Mouse (Mus musculus): ENCODE measurements around the gene Elovl7.
A peak's percentile ranks its signal among the peaks of the same experiment; 100 is the strongest.

The Elovl7 gene

GRCm38 (mm10) chr13:108245086-108245697 is 31.0 kb downstream of the Elovl7 start:
- DNase-seq (ENCODE audit: low spot score) = no peak

- no peak for DNase-seq (ENCODE audit: low spot score)
These were observed 36.9 kb downstream of the Elovl7 start for GRCm38 (mm10) chr13:108251106-108251505.

- DNase-seq (ENCODE audit: low spot score) = no peak
These were observed 39.8 kb downstream of the Elovl7 start for GRCm38 (mm10) chr13:108253977-108254376.

- no peak for DNase-seq (ENCODE audit: low spot score)
These were observed 48.8 kb downstream of the Elovl7 start for GRCm38 (mm10) chr13:108263042-108263441.

GRCm38 (mm10) chr13:108265394-108265793 is 51.2 kb downstream of the Elovl7 start:
- no peak for DNase-seq (ENCODE audit: low spot score)

GRCm38 (mm10) chr13:108267841-108268634 is 53.8 kb downstream of the Elovl7 start:
- no peak for DNase-seq (ENCODE audit: low spot score)

- no peak for DNase-seq (ENCODE audit: low spot score)
These were observed 57.4 kb downstream of the Elovl7 start for GRCm38 (mm10) chr13:108271458-108272148.

GRCm38 (mm10) chr13:108272332-108272731 is 58.1 kb downstream of the Elovl7 start:
- DNase-seq (ENCODE audit: low spot score) = no peak

GRCm38 (mm10) chr13:108273034-108273433 is 58.8 kb downstream of the Elovl7 start:
- DNase-seq (ENCODE audit: low spot score) = no peak

- DNase-seq (ENCODE audit: low spot score) = no peak
These were observed 59.3 kb downstream of the Elovl7 start for GRCm38 (mm10) chr13:108273456-108273855.

GRCm38 (mm10) chr13:108276561-108276960 is 62.4 kb downstream of the Elovl7 start:
- no peak for DNase-seq (ENCODE audit: low spot score)

GRCm38 (mm10) chr13:108277320-108277719 is 63.1 kb downstream of the Elovl7 start:
- no peak for DNase-seq (ENCODE audit: low spot score)

GRCm38 (mm10) chr13:108278592-108278991 is 64.4 kb downstream of the Elovl7 start:
- DNase-seq (ENCODE audit: low spot score) = no peak

- DNase-seq (ENCODE audit: low spot score) = no peak
These were observed 70.1 kb downstream of the Elovl7 start for GRCm38 (mm10) chr13:108284312-108284711.

GRCm38 (mm10) chr13:108287953-108288352 is 73.7 kb downstream of the Elovl7 start:
- DNase-seq (ENCODE audit: low spot score) = no peak

- no peak for DNase-seq (ENCODE audit: low spot score)
These were observed 75.2 kb downstream of the Elovl7 start for GRCm38 (mm10) chr13:108289436-108289835.

GRCm38 (mm10) chr13:108290314-108290713 is 76.1 kb downstream of the Elovl7 start:
- DNase-seq (ENCODE audit: low spot score) = no peak

GRCm38 (mm10) chr13:108297350-108298093 is 83.3 kb downstream of the Elovl7 start:
- DNase-seq (ENCODE audit: low spot score) = peak; percentile 6

- no peak for DNase-seq (ENCODE audit: low spot score)
These were observed 84.0 kb downstream of the Elovl7 start for GRCm38 (mm10) chr13:108298241-108298640.

GRCm38 (mm10) chr13:108300346-108300950 is 86.2 kb downstream of the Elovl7 start:
- DNase-seq (ENCODE audit: low spot score) = no peak

GRCm38 (mm10) chr13:108301411-108301810 is 87.2 kb downstream of the Elovl7 start:
- DNase-seq (ENCODE audit: low spot score) = no peak
